Mouse (Mus musculus) embryo, embryonic 10.5 days (tissue): Measurements from ENCODE around the gene Plekhb2.

ENCODE experiments used
- DNase-seq: peaks from one replicate; pipeline ENCODE4 v3.0.0-alpha.2; 2015; ENCODE audit warnings: low spot score

The Plekhb2 gene

GRCm38 (mm10) chr1:34849745-34850342 is at the start of gene Plekhb2:
Plekhb2 (plus strand) TSS chr1:34849976.
- peak; percentile 85 for DNase-seq

DNA sequence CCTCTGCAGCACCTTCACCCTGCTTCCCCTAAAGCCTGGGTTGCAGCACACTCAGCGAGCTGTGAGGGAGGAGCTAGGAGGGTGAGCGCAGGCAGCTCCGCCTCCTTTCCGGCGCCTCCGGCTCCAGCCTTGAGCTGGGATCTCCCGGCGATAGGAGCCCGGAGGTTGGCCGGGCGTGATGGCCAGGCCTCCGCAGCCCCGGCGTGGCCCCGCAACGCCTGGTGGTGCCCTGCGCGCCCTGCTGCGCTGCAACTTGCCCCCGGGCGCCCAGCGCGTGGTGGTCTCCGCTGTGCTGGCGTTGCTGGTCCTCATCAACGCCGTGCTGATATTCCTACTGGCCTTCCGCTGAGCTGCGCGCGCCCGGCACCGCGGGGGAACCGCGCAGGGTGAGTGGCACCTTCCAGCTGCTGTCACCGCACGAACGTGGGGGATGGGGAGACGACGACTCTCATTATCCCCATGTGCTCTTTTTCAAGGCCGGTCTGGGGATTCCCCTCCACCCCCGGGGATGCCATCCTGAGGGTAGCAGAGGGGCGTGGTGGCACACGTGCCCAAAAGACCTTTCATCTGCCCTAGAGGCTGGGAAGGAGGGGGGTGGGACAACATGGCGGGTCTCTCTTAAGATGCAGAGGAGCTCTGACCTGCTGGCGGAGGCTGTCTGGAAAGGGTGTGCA is 48.0 kb upstream of the Plekhb2 start:
- peak; percentile 78 for DNase-seq

GRCm38 (mm10) chr1:34802290-34802642 is 47.5 kb upstream of the Plekhb2 start:
- no peak for DNase-seq

DNA sequence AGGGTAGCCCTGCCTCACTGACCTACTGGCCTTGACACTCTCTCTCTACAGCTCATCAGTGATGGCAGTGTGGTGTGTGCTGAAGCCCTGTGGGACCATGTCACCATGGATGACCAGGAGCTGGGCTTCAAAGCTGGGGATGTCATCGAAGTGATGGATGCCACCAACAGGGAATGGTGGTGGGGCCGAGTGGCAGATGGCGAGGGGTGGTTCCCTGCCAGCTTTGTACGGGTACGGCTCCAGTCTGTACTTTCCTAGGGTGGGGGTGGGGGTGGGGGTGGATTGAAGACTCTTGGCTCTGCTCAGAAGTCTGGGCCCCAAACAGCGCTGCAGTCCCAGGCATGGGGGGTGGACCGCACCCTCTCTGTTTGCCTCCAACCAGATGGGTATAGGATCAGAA is 44.9 kb upstream of the Plekhb2 start:
- no peak for DNase-seq

DNA sequence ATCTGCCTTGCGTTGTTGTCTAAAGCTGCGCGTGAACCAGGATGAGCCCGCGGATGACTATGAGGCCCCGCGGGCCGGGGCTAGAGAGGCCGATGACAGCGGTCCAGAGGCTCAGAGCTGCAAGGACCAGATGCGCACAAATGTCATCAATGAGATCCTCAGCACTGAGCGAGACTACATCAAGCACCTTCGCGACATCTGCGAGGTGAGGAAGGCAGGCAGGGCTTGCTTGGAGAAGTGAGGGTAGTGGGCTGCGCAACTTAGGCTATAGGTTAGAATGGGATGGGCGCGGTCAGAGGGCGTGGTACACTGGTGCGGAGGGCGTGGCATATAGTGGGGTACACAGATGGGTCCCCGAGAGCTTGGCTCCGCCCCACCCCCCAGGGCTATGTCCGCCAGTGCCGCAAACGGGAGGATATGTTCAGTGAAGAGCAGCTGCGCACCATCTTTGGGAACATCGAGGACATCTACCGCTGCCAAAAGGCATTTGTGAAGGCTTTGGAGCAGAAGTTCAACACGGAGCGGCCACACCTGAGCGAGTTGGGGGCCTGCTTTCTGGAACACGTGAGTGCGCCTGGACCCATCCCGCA is 43.8 kb upstream of the Plekhb2 start:
- no peak for DNase-seq

- no peak for DNase-seq
Observed at GRCm38 (mm10) chr1:34808445-34808844, 41.3 kb upstream of the Plekhb2 start.

- DNase-seq = no peak
Observed at GRCm38 (mm10) chr1:34810293-34810692, 39.5 kb upstream of the Plekhb2 start.

DNA sequence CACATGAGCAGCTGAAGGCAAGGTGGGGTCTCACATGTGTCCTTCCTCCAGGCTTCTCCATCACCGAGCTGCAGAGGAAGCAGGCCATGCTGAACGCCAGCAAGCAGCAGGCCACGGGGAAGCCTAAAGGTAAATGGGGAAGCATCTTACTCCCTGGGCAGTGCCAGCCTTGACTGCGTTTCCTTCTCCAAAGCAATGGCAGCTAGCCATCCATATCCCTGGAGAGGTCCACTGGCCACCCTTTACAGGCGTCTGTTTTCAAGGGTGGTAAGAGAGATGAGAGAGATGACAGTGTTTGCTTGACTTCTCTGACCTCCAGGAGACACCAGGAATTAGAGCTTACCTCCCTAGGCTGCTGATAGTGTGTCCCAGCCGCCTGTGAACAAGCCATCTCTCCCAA is 38.7 kb upstream of the Plekhb2 start:
- no peak for DNase-seq

DNA sequence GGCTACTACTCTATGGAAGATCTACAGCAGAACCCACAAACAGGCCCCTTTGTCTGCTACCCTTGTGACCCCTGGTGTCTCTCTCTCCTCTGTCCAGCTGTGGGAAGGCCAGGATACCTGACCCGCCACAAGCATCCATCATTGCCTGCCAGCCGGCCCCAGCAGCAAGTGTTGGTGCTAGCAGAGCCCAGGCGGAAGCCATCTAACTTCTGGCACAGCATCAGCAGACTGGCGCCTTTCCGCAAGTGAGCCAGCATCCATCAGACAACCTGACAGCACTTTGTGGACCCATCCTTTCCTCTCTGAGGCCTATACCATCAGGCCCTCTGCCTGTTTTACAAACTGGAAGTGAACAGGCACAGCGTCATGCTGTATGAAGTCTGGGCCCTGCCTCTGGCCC is 38.2 kb upstream of the Plekhb2 start:
- DNase-seq = peak; percentile 28

DNA sequence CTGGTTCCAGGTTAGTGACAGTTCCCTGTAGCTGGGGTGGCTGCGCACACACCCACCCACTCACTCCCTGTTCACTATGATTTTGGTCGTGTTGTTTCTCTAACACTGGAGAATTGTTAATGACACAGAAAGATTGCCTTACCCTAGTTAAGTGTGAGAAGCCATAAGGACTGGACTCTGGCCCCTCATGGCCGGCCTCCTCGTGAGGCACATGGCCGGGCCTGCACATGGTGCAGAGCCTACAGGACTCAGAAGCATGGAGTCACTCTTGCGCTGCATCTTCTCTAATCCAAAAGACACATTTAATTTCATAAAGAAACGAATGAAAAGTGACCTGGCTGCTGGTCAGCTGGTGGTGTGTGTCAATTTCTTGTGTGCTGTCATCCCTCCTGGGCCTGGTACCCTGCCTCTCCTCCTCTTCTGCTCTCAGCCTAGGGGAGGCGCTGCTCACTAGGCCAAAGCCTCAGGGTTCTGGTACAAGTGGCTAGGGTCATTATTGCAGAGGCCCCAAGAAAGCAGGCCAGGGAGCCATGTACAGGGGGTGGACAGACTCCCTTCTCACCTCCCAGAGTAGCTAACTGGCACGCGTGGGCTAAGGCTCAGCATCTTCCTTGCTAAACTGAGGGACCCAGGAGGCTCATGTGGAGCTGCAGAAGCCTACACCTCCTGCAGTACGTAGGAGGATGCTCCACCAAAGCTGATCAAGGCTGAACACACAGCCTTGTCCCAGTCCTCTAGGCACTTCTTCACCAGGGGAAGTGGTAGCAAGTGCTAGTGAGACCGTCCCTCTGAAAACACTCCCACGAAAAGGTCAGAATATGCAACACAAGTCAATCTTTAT is 37.1 kb upstream of the Plekhb2 start:
- DNase-seq = no peak

DNA sequence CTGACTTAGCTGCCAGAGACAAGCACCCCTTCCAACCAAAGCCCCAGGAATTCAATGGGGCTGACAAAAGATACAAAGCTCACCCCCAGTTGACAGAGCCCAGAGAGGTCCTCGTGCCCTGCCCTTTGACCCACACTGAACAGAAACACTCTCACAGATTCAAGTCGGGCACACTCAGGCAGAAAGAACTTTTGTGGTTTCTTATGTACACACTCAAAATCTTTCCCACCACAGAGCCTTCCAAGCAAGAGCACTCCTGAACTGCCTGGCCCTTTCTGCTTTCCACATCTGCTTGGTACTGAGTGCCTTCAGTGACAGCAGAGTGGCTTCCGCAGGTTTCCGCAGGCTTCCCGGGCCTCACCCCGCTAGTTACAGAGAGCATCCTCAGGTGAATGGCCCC is 33.9 kb upstream of the Plekhb2 start:
- DNase-seq = no peak

GRCm38 (mm10) chr1:34819225-34819910 is 30.4 kb upstream of the Plekhb2 start:
- DNase-seq = no peak

DNA sequence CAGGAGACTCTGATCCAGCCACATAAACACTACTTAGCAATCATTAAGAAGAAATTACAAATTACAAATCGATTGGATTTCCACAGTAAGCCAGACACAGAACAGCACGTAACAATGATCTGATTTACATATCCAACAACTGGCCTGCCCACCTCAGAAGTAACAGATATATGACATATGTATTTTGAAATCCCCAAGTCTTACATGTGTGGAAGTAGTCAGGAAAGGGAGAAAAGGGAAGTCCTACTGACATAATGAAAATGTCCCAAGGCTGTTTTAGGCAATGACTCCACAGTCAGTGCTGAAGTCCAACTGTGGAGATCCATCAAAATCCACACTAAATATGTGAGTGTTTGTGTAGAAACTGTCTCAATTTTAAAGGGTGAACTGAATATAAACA is 28.4 kb upstream of the Plekhb2 start:
- DNase-seq = no peak

DNA sequence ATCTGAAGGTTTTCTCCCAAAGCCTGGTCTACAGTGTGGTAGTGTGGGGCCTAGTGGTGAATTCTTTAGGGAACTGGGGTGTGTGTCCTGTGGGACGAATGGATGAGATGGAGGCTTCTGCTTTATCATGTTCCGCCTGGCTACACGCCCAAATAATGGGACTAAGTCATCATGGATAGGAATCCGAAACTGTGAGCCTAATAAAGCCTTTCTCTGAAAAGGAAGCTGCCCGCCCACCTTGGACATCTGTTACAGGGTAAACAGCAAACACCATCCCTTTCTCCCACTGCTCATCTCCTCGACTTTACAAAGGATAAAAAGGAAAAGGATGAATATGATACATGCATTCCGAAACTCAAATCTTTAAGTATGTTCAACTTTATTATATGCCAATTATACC is 27.8 kb upstream of the Plekhb2 start:
- no peak for DNase-seq

GRCm38 (mm10) chr1:34822746-34823145 is 27.0 kb upstream of the Plekhb2 start:
- no peak for DNase-seq

DNA sequence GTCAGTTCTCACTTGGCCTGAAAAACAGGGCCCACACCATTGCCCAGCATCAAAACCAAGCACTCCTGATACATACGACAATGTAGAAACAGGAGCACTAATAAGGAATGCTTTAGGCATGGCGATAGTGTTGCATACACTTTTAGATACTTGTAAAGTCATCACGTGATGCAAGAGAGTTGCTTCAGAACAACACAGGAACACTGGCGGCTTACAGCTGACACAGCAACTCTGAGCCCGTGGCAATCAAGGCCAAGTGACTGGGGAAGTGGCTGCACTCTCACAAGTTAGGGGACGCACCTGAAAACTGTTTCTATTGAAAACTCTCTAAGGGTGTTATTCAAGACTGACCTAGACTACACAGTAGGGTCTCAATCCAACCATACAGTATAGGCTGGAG is 26.4 kb upstream of the Plekhb2 start:
- no peak for DNase-seq

DNA sequence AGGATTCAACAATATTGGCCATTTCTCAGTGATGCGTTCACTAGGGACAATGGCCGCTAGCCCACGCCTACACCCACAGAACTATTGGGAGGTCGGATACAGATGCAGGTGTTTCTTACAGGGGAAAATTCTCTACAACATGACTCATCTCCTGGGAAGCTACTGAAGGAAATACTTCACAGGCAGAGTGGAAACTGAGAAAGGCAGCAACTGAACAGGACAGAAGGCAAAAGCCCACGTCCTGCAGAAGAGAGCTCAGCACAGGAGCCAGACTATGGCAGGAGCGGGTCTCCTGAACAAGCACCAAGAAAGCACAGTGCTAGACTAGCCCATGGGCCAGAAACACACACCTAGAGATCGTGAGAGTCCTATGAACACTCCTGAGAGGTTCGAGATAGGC is 25.6 kb upstream of the Plekhb2 start:
- DNase-seq = no peak

DNA sequence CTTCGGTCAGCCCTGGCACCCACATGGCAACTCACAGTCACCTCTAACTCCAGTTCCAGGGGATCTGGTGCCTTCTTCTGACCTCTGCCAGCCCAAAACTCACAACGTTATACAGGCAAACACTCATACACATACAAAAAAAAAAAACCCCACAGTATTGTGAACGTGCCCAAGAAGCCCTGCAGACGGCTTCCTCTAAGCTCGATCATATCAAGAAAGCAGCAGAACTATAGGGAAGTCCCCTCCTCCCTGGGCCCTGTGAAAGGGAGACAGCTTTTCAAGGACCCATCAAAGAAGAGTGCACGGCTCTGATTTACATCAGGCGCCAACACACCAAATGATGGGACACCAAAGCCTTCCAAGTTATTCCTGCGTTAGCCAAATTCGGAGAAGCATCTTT is 23.9 kb upstream of the Plekhb2 start:
- DNase-seq = no peak

DNA sequence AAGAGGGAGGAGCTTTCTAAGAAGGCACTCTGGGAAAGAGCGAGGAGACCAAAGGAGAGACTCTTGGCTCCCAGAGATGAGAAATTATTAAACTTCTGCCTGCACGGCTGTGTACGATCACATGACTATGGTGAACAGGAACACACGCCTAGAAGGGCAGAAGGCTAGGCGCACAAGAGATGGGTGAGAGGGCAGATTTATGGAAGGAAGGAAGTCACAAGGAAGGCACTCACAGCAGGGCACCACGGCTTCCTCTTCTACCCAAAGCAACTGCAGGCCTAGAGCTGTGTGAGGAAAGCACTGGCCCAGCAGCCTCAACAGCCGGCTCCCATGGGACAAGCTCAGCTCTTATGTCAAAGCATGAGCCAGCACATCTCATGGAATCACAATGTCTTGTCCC is 21.9 kb upstream of the Plekhb2 start:
- no peak for DNase-seq

- no peak for DNase-seq
Observed at GRCm38 (mm10) chr1:34828528-34829294, 21.1 kb upstream of the Plekhb2 start.

DNA sequence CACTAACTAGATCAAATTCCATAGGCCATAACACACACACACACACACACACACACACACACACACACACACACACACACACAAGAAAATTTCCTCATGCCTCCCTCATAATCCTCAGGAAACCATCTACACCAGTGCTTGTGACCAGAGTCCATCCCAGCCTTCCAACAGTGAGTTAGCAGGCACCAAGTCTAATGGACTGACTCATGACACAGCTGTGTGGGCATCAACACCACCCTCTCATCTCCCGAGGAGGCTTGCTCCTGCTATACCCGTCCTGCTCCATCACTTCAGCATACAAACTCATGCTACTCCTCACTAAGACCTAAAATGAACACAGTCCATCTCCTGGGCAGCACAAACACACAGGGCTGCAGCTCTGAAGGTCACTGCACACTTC is 18.8 kb upstream of the Plekhb2 start:
- DNase-seq = no peak

DNA sequence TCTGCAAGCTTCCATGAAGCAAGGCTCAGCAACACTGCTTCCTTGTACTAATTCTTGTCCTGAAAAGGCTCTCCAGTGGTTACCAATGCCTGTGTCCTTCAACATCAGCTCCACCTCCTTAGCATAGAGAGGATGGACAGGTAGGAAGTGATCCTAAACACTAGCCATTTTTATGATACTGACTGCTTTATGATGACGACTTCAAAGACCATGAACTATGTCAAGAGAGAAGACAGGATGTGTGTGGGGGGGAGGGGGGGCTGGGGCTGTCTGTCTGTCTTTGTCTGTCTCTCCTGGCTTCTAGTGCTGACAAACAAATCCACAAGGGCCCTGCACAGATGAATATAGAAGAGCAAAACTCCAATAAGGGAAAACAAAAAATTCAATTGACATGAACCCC is 18.4 kb upstream of the Plekhb2 start:
- no peak for DNase-seq
